Mouse (Mus musculus): ENCODE measurements around the gene Hypk.
"Not testable (repeated sequence)": the region's sequence is repeated elsewhere in the genome, so short reads cannot be mapped to it uniquely, and the experiment has no call there.

- TF ChIP-seq POLR2A (IDR thresholded peaks at IDR 0.05; ENCODE audit: control insufficient read depth, extremely low read depth, insufficient read depth, low read length, poor library complexity); CTCF (IDR thresholded peaks at IDR 0.05; ENCODE audit: borderline replicate concordance, control insufficient read depth, extremely low read depth, insufficient read depth, low read length, poor library complexity): not testable (repeated sequence)
Measured at GRCm38 (mm10) chr2:121484403-121484802, 31.3 kb downstream of the Hypk start.

All from thymus, adult 2 months (tissue).